Mouse (Mus musculus) spleen, adult 2 months (tissue): ENCODE measurements around the gene Psmc3.

Experiments
- CTCF ChIP-seq: fragments of 200-500 bp; IDR thresholded peaks from 2 replicates; pipeline ENCODE4 v1.5.1; 2011; ENCODE audit warnings: mild to moderate bottlenecking, inconsistent platforms; ENCODE audit not compliant: insufficient read depth, insufficient read length, insufficient replicate concordance; ENCODE audit errors: extremely low read depth
- POLR2A ChIP-seq: fragments of 200-500 bp; IDR thresholded peaks from 2 replicates; pipeline ENCODE4 v1.6.1; 2011; ENCODE audit warnings: low read depth, low read length, inconsistent platforms

- TF ChIP-seq POLR2A (no peak), CTCF (no peak)
These were observed 18.3 kb downstream of the Psmc3 start for GRCm38 (mm10) chr2:91072092-91072491.
